Mouse (Mus musculus) forelimb bud, embryonic 11.5 days (tissue): ENCODE measurements around the gene Gna13.

ENCODE experiments used
- DNase-seq: peaks from one replicate; pipeline ENCODE4 v3.0.0-alpha.2; 2012; ENCODE audit warnings: low read depth, low spot score

The Gna13 gene

DNA sequence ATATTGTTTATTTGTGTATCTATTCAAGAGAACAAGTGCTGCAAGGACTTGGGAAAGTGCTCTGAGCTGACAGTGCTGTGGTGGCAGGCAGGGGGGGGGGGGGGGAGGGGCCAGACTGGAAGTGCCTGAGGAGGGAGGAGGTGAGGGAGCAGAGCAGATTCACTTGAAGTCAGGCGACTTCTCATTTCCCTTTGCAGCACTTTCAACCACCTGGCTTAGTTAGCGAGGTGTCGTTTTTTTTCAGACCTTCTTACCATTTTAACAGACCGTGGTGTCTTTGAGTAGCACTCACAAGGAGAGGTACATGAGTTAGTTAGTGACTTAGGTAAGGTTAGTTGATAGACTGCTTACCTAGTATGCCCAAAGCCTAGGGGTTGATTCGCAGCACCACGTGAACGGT, 12.8 kb downstream of the Gna13 start:
- DNase-seq = no peak

DNA sequence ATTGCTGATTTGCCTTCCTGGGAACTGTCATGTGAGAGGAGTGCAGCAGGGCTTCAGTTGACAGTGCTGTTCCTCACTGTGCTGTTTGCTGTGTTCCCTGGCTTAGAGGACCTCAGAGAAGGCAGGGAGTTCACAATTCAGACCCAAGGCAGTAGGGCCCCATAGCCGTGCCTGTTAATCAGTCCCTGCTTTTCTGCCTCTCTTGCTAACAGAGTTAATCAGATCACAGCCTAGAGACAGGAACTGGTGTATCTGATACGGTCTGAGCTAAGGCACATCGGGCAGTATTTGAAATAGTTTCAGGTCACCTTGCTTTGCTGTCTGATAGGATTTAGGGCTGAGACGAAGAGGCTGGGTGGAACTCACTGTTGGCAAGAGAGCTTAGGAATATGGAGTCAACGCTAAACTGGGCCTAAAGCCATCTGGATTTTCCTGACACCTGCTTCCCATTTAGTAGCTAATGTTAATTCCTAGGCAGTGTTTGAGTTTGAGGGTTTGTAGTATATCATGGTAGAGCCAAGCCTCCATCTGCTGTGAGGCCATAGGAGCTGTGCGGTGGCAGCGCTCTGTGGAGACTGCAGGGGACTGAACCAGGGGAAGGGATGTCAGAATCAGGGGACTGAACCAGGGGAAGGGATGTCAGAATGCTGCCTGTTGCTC, 14.0 kb downstream of the Gna13 start:
- peak; percentile 60 for DNase-seq

DNA sequence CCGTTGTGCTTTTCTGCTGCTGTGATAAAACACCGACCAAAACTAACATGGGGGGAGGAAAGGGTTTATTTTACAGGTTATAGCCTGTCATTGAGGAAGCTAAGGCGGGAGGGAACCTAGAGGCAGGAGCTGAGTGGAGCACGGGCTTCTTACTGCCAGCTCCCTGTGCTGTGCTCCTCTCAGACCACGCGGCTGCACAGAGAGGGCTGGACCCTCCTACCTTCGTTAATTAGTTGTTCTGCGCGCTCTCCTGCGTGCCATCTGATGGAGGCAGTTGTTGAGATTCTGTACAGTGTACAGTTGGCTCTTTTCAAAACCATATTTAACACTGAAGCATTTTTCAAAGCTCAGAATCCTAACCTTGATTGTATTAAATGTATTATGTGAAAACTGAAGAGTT, 14.8 kb downstream of the Gna13 start:
- DNase-seq = no peak

DNA sequence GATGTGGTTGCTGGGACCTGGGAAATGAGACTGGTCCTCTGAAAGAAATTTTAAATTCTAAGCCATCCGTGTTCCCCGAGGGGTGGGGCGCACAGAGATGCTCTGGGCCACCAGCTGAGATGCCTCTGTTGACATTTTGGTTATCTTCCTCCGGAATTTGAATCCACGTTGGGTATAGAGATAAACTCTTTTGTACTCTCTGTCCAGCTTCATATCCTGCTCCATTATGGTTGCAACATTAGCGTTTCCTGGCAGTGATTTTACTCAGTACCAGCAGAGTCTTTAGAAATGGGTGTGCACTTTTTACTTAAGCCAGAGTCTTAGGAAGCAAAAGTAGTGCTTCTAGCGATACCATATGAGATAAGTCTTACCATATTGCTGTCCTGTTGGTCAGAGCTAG, 15.4 kb downstream of the Gna13 start:
- DNase-seq = no peak

DNA sequence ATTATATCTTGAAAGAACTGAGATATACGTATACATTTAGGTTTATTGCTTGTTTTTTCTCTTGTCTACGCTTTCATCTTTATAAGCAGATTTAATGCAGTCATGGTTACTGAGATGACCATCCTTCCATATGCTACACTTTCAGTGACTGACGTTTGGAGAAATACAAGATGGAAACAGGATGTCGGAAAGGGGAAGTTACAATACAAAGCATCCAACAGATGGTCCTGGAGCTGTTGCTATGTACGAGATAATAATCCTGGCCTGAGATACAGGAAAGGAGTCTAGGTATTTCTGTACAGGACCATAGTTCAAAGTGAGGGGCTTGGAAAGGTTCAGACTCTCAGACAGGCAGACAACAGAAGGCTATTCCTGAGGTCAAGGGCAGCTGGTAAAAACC, 18.0 kb downstream of the Gna13 start:
- no peak for DNase-seq

- DNase-seq = no peak
These were observed 22.7 kb downstream of the Gna13 start for GRCm38 (mm10) chr11:109385296-109385695.

- DNase-seq = no peak
These were observed 26.4 kb downstream of the Gna13 start for GRCm38 (mm10) chr11:109389046-109389445.

DNA sequence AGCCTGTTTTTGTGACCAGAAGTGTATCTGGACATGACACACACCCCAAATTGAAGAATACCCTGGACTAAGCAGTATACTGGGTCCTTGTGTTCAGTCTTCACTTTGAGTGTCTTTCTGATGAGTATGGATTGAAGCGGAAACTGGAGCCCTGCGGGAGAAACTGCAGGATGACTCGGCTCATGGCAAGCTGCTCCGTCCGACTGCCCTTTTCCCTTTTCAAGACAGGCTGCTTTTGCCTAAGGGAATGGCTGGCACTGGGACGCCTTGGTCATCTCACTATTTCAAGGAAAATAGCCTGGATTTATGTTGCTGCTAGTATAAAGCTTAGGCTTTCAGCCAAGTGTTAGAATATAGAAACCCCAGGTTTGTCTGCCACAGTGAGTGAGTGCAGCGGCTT, 28.6 kb downstream of the Gna13 start:
- no peak for DNase-seq

- DNase-seq = no peak
These were observed 29.1 kb downstream of the Gna13 start for GRCm38 (mm10) chr11:109391760-109392159.

GRCm38 (mm10) chr11:109392601-109393000, 30.0 kb downstream of the Gna13 start:
- no peak for DNase-seq

- DNase-seq = no peak
These were observed 32.1 kb downstream of the Gna13 start for GRCm38 (mm10) chr11:109394758-109395157.

GRCm38 (mm10) chr11:109395291-109395690, 32.7 kb downstream of the Gna13 start:
- DNase-seq = no peak

DNA sequence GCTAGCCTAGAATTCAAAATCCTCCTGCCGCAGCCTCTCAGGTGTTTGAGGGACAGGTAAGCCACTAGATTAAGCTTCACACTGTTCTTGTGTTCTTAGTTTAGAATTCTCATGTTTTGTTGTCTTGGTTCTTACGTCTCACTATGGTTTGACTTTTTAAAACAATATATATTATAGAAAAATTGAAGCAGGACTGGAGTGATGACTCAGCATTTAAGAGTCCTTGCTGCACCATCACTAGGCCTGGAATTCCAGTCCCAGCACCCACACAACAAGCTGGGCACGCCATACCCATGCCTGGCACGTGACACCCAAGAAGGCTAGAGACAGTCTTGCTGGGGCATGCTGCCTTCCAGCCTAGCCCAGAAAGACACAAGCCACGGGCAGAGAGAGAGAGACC, 43.8 kb downstream of the Gna13 start:
- DNase-seq = no peak

- no peak for DNase-seq
These were observed 47.8 kb downstream of the Gna13 start for GRCm38 (mm10) chr11:109410197-109410980.

DNA sequence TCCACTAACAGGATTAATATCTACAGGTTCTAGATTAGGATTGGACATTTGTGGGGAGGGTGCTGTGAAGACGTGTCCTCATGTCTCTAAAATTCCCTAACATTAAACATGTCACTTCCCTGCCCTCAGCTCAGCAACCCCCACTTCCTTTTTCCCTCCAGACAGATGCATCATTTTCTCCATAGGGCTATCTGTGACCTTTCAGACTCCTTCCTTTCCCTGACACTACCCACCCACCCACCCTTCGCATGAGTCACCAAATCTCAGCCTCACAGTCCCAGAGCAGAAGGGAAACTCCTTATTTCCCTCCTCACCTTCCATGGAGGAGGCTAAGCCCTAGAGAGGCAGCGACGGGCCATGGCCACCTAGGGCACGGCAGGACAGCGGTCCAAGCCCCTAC, 51.0 kb downstream of the Gna13 start, which contains the start of gene 9930022D16Rik:
TSS of gene 9930022D16Rik (plus strand) at position 301 of the 400 bp plus-strand sequence.
- DNase-seq = no peak

DNA sequence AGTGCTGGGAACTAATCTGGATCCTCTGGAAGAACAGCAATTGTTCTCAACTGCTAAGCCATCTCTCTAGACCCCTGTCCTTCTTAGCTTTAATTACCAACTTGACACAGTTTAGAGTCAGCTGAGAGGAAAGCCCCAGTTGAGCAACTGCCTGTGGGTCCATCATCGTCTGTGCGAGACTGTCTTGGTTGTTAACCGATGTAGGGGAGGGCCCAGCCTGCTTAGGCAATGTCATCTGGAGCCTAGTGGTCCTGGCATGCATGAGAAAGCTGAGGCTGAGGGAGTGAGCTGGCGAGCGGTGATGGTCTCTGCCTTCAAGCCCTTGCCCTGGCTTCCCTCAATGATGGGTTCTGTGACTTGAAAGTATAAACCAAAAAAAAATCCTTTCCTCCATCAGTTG, 52.2 kb downstream of the Gna13 start:
- no peak for DNase-seq

DNA sequence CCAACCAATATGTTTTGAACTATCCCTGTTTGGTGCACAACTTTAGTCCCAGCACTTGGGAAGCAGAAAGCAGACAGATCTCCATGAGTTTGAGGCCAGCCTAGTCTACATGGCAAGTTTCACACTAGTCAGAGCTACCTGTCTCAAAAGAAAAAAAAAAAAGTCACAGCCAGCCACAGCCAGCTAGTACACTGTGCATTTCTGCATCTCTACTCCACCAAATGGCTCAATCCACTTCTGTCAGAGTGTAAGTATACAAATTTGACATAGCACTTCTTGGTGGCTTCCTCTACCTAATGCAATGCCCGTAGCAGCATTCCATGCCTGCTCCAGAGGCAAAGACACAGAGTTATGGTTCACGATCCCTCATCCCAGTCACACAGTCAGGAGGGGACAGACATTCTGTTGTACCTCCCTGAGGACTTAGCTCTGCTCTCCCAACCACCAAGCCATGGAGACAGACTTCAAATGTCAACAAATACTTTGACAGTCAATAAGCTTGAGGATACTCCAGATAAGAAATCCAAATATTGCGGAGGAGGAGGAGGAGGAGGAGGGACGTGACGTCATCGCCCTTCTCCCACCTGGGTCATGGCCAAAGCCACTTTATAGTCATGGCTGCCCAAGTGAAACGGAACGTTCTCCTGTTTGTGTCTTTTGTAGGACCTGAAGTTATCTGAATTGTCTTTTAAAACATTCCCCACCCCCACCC, 54.2 kb downstream of the Gna13 start:
- no peak for DNase-seq

DNA sequence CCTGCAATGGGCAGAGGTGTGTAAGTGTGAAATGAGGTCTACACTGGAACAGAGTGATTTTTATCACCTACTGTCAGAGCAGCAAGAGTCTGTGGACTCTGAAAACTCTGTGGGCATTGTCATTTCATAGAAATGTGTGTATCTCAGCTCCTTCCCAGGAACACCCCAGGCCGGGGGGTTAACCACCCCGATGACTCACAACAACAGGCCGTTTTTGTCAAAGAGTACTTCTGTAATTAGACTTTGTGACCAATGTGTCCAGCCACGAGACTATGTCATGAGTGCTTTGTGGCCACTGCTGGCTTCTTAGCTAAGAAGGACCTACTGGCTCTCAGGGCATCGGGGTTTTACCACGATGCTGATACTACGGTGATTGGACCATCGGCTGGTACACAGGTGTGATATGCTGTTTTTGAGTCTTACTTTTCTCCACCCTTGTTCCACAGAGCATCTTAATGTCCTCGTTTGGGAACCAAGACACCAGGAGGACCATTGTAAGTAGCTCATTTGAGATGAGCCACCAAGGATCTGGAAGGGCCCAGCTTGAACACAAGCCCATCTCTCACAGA, 54.9 kb downstream of the Gna13 start:
- DNase-seq = no peak

GRCm38 (mm10) chr11:109419461-109419860, 56.8 kb downstream of the Gna13 start:
- DNase-seq = no peak

GRCm38 (mm10) chr11:109419961-109420566, 57.4 kb downstream of the Gna13 start:
- no peak for DNase-seq

DNA sequence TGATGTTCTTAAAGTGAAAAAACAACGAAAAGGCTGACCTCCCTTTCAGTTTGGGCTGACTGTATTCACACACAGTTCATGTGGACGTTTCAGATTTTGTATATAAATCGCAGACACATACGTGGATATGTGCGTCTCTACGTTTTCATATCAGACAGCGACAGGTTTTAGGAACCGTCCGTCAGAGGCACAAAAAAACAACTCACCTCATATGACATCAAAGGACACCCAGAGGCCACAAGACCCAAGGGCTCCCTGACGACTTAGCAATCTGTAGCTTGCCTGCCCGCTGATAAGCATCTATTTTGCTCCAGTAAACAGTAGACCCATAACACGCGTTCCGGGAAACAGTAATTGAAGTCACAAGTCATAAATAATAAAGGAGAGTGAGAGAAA, 57.9 kb downstream of the Gna13 start:
- no peak for DNase-seq

GRCm38 (mm10) chr11:109421205-109421604, 58.6 kb downstream of the Gna13 start:
- no peak for DNase-seq
